Mouse (Mus musculus): Measurements from ENCODE around the gene Syt16.

Gene Syt16

GRCm38 (mm10) chr12:74105811-74106513 lies 108.5 kb downstream of the Syt16 start:
- DNase-seq (ENCODE audit: low spot score in 2 of 2): no peak

DNA sequence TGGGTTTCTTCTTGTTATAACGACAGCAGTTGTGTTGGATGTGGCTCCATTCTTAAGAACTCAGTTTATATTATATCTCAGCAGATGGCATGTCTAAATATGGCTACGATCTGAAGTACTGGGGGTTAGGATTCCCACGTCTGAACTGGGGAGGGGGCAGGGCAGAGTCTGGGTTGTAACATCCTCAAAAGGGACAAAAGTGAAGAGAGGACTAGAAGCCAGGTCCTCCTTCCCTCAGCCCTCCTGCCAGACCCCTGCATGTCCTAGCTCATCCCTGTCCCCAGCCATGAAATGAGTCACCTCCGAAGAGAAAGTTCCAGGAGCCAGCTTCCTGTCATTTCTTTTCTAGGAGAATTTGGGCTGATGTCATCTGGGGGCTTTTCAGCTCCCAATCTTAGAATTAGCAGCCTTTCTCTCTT lies 111.2 kb downstream of the Syt16 start:
- no peak for DNase-seq (ENCODE audit: low spot score in 2 of 2)

DNA sequence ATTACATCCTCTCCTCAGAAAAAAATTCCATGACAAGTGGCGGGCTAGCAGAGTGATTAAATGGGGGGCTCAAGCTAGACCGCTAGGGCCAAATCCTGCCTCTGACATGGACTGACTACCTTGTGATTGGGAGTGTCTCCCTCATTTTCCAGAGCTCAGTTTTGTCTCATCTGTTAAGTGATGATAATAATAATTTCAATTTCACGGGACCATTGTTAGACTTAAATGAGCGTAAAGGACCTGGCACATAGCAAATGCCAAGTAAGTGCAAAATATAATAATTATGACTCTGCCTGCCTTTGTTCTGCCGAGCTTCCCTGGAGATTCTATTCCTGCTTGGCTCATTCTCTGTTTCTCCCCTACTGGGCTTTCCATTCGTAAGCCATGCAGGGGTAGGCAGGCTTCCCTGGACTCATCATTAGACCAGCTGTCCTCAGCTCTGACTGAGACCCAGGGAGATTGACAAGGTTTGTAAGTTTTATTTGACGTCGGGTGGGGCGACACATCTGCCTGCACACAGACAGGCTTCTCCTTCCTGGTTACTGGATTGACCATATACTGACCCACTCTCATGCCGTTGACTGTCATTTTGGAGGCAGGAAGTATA lies 112.1 kb downstream of the Syt16 start:
- DNase-seq (ENCODE audit: low spot score in 2 of 2): no peak

DNA sequence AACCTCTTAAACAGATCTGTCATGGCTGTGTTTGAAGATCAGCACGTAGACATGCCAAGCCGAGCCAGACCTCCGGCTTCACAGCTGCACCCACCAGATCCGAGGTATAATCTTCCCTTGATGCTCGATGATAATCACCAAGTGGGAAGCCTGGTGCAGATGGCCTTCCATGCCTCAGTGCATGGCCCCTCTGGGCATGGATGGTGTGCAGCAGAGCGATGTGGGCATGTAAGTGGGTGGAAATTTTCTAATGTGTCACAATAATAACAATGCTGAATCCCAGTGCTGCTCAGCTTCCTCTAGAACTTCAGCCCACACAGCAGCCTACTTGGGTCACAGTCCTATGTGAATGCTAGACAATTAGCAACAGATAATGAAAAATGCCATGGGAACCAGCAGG lies 119.4 kb downstream of the Syt16 start:
- DNase-seq (ENCODE audit: low spot score in 2 of 2): no peak

- no peak for DNase-seq (ENCODE audit: low spot score in 2 of 2)
These were observed 128.3 kb downstream of the Syt16 start for GRCm38 (mm10) chr12:74125796-74126195.

DNA sequence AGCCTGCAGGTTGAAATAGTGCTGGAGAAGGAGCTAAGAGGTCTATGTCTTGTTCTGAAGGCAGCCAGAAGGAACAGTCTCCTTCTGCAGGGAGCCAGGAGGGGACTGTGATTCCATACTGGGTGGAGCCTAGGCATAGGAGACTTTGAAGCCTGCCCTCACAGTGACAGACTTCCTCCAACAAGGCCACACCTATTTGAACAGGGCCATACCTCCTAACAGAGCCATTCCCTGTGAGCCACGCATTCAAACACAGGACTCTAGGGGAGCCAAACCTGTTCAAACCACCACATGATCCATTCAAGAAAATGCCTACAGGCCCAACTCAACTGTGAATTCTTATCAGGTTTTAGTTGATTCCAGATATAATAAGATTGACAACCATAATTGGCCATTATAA lies 130.8 kb downstream of the Syt16 start:
- no peak for DNase-seq (ENCODE audit: low spot score in 2 of 2)

DNA sequence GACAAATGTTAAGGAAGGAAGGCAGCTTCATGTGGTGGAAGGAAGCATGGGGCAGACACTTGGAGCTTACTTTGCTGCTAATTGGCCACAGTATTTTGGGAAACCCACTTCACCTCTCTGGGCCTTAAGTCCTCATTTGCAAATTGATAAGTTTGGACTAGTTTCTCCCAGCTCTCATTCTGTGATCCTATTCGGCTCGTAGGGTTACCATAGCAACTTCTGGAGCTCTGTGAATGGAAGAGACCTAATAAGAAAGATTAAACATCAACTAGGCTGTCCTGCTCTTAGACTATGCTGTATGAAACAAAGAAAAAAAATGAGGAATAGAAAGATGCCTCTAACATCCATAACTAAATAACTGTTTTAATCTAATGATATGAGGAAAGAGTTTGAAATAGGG lies 134.3 kb downstream of the Syt16 start:
- DNase-seq (ENCODE audit: low spot score in 2 of 2): no peak

DNA sequence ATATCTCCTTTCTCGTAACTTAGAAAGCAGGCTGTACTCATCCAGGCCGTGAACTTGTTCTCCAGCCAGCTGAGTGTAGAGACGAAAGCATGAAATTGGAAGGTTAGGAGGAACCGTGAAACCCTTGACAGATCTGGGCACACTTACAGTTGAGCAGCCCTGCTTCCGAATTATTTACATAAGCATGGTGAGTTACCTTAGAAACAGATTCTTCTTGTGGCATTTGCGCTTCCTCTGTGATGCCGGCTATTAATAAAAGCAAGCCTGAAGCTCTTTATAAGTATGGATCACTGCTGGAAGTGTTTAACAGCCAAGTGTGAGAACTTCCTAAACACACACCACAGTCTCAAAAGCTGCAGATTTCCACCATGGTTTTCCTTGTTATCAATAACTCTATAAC lies 144.7 kb downstream of the Syt16 start:
- no peak for DNase-seq (ENCODE audit: low spot score in 2 of 2)

DNA sequence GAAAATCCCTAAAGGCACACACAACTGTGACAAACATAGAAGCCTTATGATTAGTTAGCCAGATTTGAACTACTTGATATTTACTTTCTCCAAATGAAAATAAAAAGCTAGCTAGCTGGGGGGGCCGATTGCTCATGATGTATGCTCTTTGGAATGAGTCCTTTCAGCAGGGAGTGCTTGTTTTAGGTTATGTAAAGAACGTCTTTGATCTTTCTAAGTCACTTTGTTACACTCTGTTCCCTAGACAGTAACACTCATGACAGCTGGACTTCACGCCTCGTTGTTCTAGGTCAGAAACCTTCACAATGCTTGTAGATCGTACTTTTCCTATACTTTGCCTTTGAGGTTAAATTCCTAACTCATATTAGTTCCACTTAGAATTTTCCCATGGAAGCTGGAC lies 146.9 kb downstream of the Syt16 start:
- DNase-seq (ENCODE audit: low spot score in 2 of 2): no peak

DNA sequence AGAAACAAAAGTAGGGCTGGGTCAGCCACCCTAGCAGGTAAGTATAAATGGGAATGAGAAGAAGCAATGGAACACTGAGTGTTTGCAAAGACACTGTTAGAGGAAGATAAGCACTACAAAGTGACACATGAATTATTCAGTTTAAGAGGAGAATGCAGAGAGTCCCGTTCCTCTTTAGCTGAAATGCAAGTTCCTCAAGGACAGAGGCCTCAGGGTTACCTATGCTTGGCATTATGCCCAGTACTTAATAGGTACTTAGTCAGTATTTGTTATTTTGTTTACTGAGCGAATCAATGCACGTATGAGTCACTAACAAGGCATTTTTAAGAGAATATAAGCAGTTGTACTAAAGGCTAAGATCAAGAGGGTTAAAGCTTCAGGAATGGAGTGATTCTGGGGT lies 163.3 kb downstream of the Syt16 start:
- DNase-seq (ENCODE audit: low spot score in 2 of 2): no peak

DNA sequence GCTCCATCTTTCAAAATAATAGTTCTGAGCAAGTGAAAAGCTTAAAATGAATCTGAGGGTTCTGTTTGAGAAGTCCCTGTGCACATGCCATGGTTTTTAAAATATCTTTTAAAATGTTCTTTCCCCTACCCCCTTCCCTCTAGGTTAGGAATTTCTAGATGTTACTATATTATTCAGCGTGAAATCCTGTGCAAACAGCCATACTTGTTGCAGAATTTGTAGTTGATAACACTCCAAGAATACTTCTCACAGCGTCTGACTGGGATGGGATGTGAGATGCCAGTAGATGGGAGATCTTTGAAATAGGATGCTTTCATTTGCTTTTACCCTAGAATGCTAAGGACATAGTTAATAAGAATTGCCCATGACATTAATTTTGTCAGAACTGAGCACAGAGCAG lies 165.6 kb downstream of the Syt16 start:
- DNase-seq (ENCODE audit: low spot score in 2 of 2): no peak

DNA sequence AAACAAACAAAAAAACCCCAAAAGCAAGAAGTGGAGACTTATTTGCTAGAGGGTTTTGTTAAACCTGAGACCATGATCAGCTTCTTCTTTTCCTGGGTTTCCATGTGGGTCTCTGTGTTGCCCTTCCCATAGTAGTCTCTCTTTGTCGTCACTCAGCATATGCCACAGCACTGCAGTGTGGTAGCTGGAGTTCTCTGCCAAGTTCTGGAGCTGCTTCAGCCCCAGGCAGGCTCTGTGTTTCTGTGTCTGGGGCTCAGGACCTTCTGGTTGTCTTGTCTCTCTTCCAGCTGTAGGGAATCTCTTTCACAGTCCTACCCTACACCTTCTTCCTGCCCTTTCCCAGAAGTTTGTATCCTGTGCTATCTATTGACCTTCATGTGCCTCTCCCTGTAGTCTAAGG lies 173.8 kb downstream of the Syt16 start:
- DNase-seq (ENCODE audit: low spot score in 2 of 2): no peak

DNA sequence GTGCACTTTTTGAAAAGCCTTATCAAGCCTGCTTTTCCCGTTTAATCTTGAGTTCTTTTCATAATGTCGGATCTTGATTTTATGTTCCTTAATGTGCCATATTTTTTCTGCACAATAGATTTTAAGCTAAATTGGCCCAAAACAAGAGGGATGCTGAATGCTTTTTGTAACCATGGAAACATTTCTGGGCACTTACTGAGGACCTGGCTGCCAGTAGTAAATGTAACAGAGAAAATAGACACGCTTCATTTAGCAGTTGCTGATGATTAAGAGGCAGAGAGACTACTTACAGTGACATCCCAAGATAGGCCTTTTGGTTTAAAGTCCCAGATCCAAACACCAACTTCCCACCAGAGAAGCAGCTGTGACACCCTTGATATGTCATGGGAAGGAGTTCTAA lies 176.4 kb downstream of the Syt16 start:
- no peak for DNase-seq (ENCODE audit: low spot score in 2 of 2)

GRCm38 (mm10) chr12:74184596-74184995 lies 187.1 kb downstream of the Syt16 start:
- no peak for DNase-seq (ENCODE audit: low spot score in 2 of 2)

DNA sequence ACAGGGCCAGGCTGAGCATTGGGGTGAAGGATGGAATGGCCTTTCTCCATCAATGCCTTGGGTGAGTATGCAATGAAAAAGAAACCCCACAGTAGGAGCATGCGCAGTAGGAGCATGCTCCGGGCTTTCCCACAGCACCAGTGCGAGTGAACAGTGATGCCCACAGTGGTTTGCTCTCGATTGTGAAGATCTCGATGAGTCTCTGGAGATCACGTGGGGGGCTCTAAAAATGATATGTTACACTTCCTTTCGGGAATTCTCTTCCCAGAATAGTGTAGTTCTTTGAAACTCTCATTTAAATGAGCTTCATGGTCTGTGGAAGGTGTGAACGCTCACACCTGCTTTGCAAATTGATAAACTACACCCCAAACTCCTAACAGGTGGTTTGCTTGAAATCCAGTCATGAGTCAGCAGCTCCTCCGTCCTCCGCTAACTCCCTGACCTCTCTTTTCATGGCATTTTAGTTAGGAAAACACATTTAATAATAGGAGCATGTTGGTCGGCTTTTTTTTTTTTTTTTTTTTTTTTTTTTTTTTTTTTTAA lies 190.9 kb downstream of the Syt16 start:
- no peak for DNase-seq (ENCODE audit: low spot score in 2 of 2)

- no peak for DNase-seq (ENCODE audit: low spot score in 2 of 2)
These were observed 191.4 kb downstream of the Syt16 start for GRCm38 (mm10) chr12:74188815-74189214.

GRCm38 (mm10) chr12:74189840-74190239 lies 192.4 kb downstream of the Syt16 start:
- DNase-seq (ENCODE audit: low spot score in 2 of 2): no peak

DNA sequence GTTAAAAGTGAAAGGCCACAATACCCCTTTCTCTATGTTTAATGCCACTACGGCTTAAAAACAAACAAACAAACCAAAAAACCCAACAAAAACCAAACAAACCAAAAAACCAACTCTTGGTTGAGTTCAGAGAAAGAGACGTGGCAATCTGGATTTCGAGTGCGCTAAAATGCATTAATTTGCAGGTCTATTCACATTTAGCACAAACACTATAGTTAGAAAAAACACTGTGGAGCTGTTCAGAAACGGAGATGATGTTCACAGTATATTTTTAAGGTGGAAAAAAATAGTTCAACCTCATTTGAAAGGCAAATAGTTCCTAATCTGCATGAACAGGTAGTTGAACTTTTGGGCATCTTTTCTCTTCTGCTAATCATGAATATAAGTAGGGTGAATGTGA lies 192.8 kb downstream of the Syt16 start:
- no peak for DNase-seq (ENCODE audit: low spot score in 2 of 2)

DNA sequence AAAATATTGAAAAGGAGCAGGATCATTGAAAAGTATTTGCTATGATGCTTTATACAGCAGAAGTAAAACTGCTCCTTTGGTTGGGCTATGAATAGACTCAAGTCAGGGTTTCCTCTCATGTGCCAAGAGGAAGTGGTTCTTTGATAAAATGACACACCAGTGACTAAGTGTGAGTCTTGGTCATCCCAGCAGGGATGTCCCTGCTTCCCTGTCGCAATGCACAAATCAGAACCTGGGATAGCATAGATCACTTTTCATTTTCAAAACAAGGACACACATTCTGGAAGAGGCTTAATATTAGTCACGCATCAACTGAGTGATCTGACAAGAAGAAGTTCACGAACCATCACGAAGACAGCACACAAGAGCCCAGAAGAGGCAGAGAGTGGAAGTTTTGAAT lies 195.1 kb downstream of the Syt16 start:
- no peak for DNase-seq (ENCODE audit: low spot score in 2 of 2)

DNA sequence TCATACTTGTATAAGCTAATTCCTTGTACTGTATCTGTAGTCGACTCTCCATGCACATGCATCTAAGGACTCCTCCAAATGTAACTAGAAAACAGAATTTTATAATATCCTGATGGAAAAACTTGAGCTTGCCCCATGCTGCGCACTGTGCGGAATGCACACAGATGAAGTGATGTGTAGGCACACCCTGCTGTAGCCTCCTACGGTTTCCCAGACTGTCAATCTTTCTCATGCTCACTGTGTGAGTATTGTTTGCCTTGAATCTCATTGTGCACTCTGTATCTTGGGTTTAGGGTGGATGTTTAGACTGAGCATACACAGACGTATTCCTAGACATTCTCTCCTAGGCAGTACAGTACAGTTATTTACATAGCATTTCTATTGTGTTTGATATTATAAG lies 203.9 kb downstream of the Syt16 start:
- DNase-seq (ENCODE audit: low spot score in 2 of 2): no peak

- no peak for DNase-seq (ENCODE audit: low spot score in 2 of 2)
These were observed 205.1 kb downstream of the Syt16 start for GRCm38 (mm10) chr12:74202431-74203042.

DNA sequence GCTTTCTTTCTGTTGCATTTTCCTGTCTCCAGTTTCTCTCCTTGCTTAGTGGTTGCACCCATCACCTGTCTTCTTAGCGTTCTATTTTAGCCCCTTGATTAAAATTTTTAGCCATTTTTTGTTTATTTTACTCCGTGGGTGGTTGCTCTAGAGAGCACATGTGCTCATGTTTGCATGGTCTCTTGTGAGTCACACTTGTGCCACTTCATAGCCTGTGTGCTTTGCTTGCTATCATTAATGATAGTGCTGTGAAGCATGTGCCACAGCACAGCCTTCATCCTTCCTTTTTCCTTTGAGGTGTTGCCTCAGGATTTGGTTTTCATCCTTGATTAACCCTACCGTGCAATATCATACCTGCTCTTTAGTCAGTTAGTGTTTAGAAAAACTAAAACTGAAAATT lies 214.7 kb downstream of the Syt16 start:
- no peak for DNase-seq (ENCODE audit: low spot score in 2 of 2)

GRCm38 (mm10) chr12:74216103-74216728 lies 218.8 kb downstream of the Syt16 start:
- no peak for DNase-seq (ENCODE audit: low spot score in 2 of 2)

Data from urinary bladder, postnatal 4 days (tissue).